Mouse (Mus musculus) embryonic stem cell, embryonic (primary cell): ENCODE results near the gene Tank.

Experiments
- CTCF ChIA-PET, 4 experiments: fragments of 300-600 bp in 2 of 4; fragments of 350-600 bp in 2 of 4; sonication (Branson Sonifier 250); formaldehyde crosslinking; loops; one replicate each; lab custom pipeline; 2022; ENCODE audit warnings: inconsistent platforms in 2 of 4; lab: Charles Lee
- POLR2A ChIA-PET, 4 experiments: fragments of 300-600 bp in 2 of 4; fragments of 350-600 bp in 2 of 4; sonication (Branson Sonifier 250); formaldehyde crosslinking; loops; one replicate each; lab custom pipeline; 2022; ENCODE audit warnings: antibody characterized with exemption in 4 of 4, inconsistent platforms in 1 of 4; lab: Charles Lee

The Tank gene

GRCm38 (mm10) chr2:61578433-61578832, at the start of gene Tank:
TSS of gene Tank (plus strand) at chr2:61578585.
- ChIA-PET CTCF (interaction anchor here in 2 of 4 experiments (0.9 to 1.1 kb wide), 2 partner anchors 753 to 1081 kb away, joined by 3 read pairs; no protein-coding TSS in a partner anchor), POLR2A (interaction anchor here (0.5 to 2.5 kb wide), 6 partner anchors 14 to 1906 kb away, joined by 3 to 14 read pairs (median 6); no protein-coding TSS in a partner anchor)

- ChIA-PET CTCF (no interaction called here), POLR2A (no interaction called here)
These were observed 46.1 kb upstream of the Tank start for GRCm38 (mm10) chr2:61532326-61532725.

GRCm38 (mm10) chr2:61533131-61533530, 45.3 kb upstream of the Tank start:
- POLR2A ChIA-PET: no interaction called here
- CTCF ChIA-PET: no interaction called here

GRCm38 (mm10) chr2:61536901-61537300, 41.5 kb upstream of the Tank start:
- ChIA-PET POLR2A (no interaction called here), CTCF (interaction anchor here in 2 of 4 experiments (0.6 kb wide), 2 partner anchors 47 to 576 kb away, joined by 3 to 6 read pairs; no protein-coding TSS in a partner anchor)

- ChIA-PET POLR2A (no interaction called here), CTCF (interaction anchor here in 1 of 4 experiments (0.5 kb wide), 1 partner anchor 1182 kb away, joined by 3 read pairs; no protein-coding TSS in a partner anchor)
These were observed 39.0 kb upstream of the Tank start for GRCm38 (mm10) chr2:61539378-61539777.

- CTCF ChIA-PET: no interaction called here
- POLR2A ChIA-PET: no interaction called here
These were observed 36.0 kb upstream of the Tank start for GRCm38 (mm10) chr2:61542426-61542825.

GRCm38 (mm10) chr2:61545666-61546065, 32.7 kb upstream of the Tank start:
- CTCF ChIA-PET: no interaction called here

GRCm38 (mm10) chr2:61548021-61548420, 30.4 kb upstream of the Tank start:
- POLR2A ChIA-PET: no interaction called here
- CTCF ChIA-PET: no interaction called here

More at GRCm38 (mm10) chr2:61545666-61546065, 32.7 kb upstream of the Tank start:
- POLR2A ChIA-PET: no interaction called here

GRCm38 (mm10) chr2:61551680-61552079, 26.7 kb upstream of the Tank start:
- POLR2A ChIA-PET: no interaction called here

GRCm38 (mm10) chr2:61555367-61555766, 23.0 kb upstream of the Tank start:
- CTCF ChIA-PET: no interaction called here
- POLR2A ChIA-PET: no interaction called here

More at GRCm38 (mm10) chr2:61551680-61552079, 26.7 kb upstream of the Tank start:
- CTCF ChIA-PET: no interaction called here

GRCm38 (mm10) chr2:61555825-61556224, 22.6 kb upstream of the Tank start:
- POLR2A ChIA-PET: no interaction called here
- CTCF ChIA-PET: no interaction called here

GRCm38 (mm10) chr2:61556639-61557038, 21.7 kb upstream of the Tank start:
- ChIA-PET CTCF (no interaction called here), POLR2A (interaction anchor here in 1 of 4 experiments (0.6 kb wide), 1 partner anchor 36 kb away, joined by 7 read pairs; no protein-coding TSS in a partner anchor)

GRCm38 (mm10) chr2:61557848-61558471, 20.4 kb upstream of the Tank start:
- POLR2A ChIA-PET: no interaction called here

GRCm38 (mm10) chr2:61561058-61561457, 17.3 kb upstream of the Tank start:
- ChIA-PET CTCF (no interaction called here), POLR2A (interaction anchor here in 1 of 4 experiments (1.4 kb wide), 1 partner anchor 32 kb away, joined by 4 read pairs; no protein-coding TSS in a partner anchor)

More at GRCm38 (mm10) chr2:61557848-61558471, 20.4 kb upstream of the Tank start:
- CTCF ChIA-PET: no interaction called here

GRCm38 (mm10) chr2:61563202-61563601, 15.2 kb upstream of the Tank start:
- CTCF ChIA-PET: interaction anchor here in 1 of 4 experiments (0.7 kb wide), 1 partner anchor 20 kb away, joined by 3 read pairs; no protein-coding TSS in a partner anchor
- POLR2A ChIA-PET: interaction anchor here in 1 of 4 experiments (1.1 kb wide), 1 partner anchor 30 kb away, joined by 3 read pairs; no protein-coding TSS in a partner anchor

- POLR2A ChIA-PET: interaction anchor here in 2 of 4 experiments (0.6 kb wide), 2 partner anchors 89 to 418 kb away, joined by 3 to 4 read pairs; no protein-coding TSS in a partner anchor
- CTCF ChIA-PET: no interaction called here
These were observed 11.2 kb upstream of the Tank start for GRCm38 (mm10) chr2:61567045-61567783.

GRCm38 (mm10) chr2:61569181-61569580, 9.2 kb upstream of the Tank start:
- ChIA-PET CTCF (no interaction called here), POLR2A (no interaction called here)

- ChIA-PET POLR2A (interaction anchor here in 2 of 4 experiments (0.6 to 1.0 kb wide), 3 partner anchors 21 to 491 kb away, joined by 3 to 5 read pairs (median 4); no protein-coding TSS in a partner anchor), CTCF (no interaction called here)
These were observed 6.9 kb upstream of the Tank start for GRCm38 (mm10) chr2:61571343-61571955.

GRCm38 (mm10) chr2:61576497-61576896, 1.9 kb upstream of the Tank start:
- POLR2A ChIA-PET: interaction anchor here in 2 of 4 experiments (0.6 kb wide), 2 partner anchors 16 to 81 kb away, joined by 3 to 4 read pairs; no protein-coding TSS in a partner anchor
- CTCF ChIA-PET: no interaction called here
